Mouse (Mus musculus): Measurements from ENCODE around the gene Elane.
A peak's percentile ranks its signal among the peaks of the same experiment; 100 is the strongest.

The Elane gene

GRCm38 (mm10) chr10:79916808-79917531 is 30.9 kb downstream of the Elane start, which contains the start of gene Kiss1r:
Gene Kiss1r, plus strand, starts transcription at chr10:79916971.
- peak; percentile 85 for DNase-seq

GRCm38 (mm10) chr10:79917532-79918100 is 31.6 kb downstream of the Elane start:
- DNase-seq, result no peak

GRCm38 (mm10) chr10:79918231-79919078 is 32.4 kb downstream of the Elane start:
- no peak for DNase-seq

GRCm38 (mm10) chr10:79919251-79919849 is 33.3 kb downstream of the Elane start:
- DNase-seq, result peak; percentile 5

GRCm38 (mm10) chr10:79920056-79920890 is 34.2 kb downstream of the Elane start:
- DNase-seq, result peak; percentile 4

GRCm38 (mm10) chr10:79920958-79921535 is 35.0 kb downstream of the Elane start, which contains the start of gene R3hdm4:
Gene R3hdm4, minus strand, starts transcription at chr10:79921208.
- no peak for DNase-seq

- no peak for DNase-seq
These were observed 35.5 kb downstream of the Elane start for GRCm38 (mm10) chr10:79921572-79921971.

- DNase-seq, result peak; percentile 96
These were observed 39.1 kb downstream of the Elane start for GRCm38 (mm10) chr10:79924998-79925784.

- no peak for DNase-seq
These were observed 39.9 kb downstream of the Elane start for GRCm38 (mm10) chr10:79925785-79926490.

GRCm38 (mm10) chr10:79926491-79927323 is 40.7 kb downstream of the Elane start, which contains the start of gene Arid3a:
Gene Arid3a, plus strand, starts transcription at chr10:79927043.
- DNase-seq, result peak; percentile 80

GRCm38 (mm10) chr10:79927324-79928029 is 41.4 kb downstream of the Elane start:
- peak; percentile 49 for DNase-seq

GRCm38 (mm10) chr10:79928030-79928694 is 42.1 kb downstream of the Elane start:
- DNase-seq, result no peak

GRCm38 (mm10) chr10:79928907-79929701 is 43.1 kb downstream of the Elane start:
- DNase-seq, result no peak

GRCm38 (mm10) chr10:79929967-79930825 is 44.1 kb downstream of the Elane start:
- DNase-seq, result no peak

GRCm38 (mm10) chr10:79930826-79931186 is 44.8 kb downstream of the Elane start:
- no peak for DNase-seq

- DNase-seq, result no peak
These were observed 45.8 kb downstream of the Elane start for GRCm38 (mm10) chr10:79931797-79932196.
